In genomic region chr11:32118844-32119629, GRCm38 (mm10) we compare ENCODE assay signal across 9 mouse cellular contexts.
DNase-seq lines count a peak whose midpoint lies in the region; ATAC-seq and TF ChIP-seq lines count a peak whose summit lies in the region.
"Had no signal": no experiment of that assay in that cellular context is flagged by ENCODE, and none has a peak within 500 bp of the region (broad histone marks: within the 10 kb centered on the region; RNA-seq: fewer than 3 reads in every experiment).

No protein-coding gene starts in this region.

- H3K9ac ChIP-seq in embryonic facial prominence, embryonic 11.5 days (replicated peaks; ENCODE audit: low read length), result no peak overlapping the region
- no peak overlapping the region for H3K9ac ChIP-seq in kidney, embryonic 14.5 days (ENCODE audit: low read depth, low read length)

- H3K4me3 ChIP-seq in embryonic facial prominence, embryonic 11.5 days (ENCODE audit: low read depth, low read length), result no peak overlapping the region
- no peak overlapping the region for H3K4me3 ChIP-seq in kidney, embryonic 14.5 days (ENCODE audit: low read length)

- no peak overlapping the region for H3K27ac ChIP-seq in embryonic facial prominence, embryonic 11.5 days (replicated peaks; ENCODE audit: low read depth, low read length)
- no peak overlapping the region for H3K27ac ChIP-seq in kidney, embryonic 14.5 days (ENCODE audit: low read depth, low read length)

- TF ChIP-seq POLR2A in brain, embryonic 14.5 days (IDR thresholded peaks at IDR 0.05; ENCODE audit: borderline replicate concordance, extremely low read depth, insufficient read depth, insufficient read length, poor library complexity, severe bottlenecking), result no peak

- H3K4me2 ChIP-seq in embryonic facial prominence, embryonic 11.5 days (ENCODE audit: low read depth, low read length), result no peak overlapping the region
- no peak overlapping the region for H3K4me2 ChIP-seq in kidney, embryonic 14.5 days (replicated peaks; ENCODE audit: low read depth, low read length)

- H3K27me3 ChIP-seq in embryonic facial prominence, embryonic 11.5 days (ENCODE audit: control insufficient read depth, insufficient read depth, low read length), result no peaks in the 10 kb centered on the region
- no peaks in the 10 kb centered on the region for H3K27me3 ChIP-seq in kidney, embryonic 14.5 days (ENCODE audit: control insufficient read depth, insufficient read depth, low read length)

- no peaks in the 10 kb centered on the region for H3K4me1 ChIP-seq in embryonic facial prominence, embryonic 11.5 days (ENCODE audit: control insufficient read depth, insufficient read depth, low read length)
- 0 out of 2 replicates have a peak, but pooled peaks cover 4% of the 10 kb centered on the region for H3K4me1 ChIP-seq in kidney, embryonic 14.5 days (ENCODE audit: control insufficient read depth, insufficient read depth, low read length)

- no peaks in the 10 kb centered on the region; the same call in 1 of the 2 replicates for H3K9me3 ChIP-seq in embryonic facial prominence, embryonic 11.5 days (replicated peaks; ENCODE audit: control insufficient read depth, low read length)
- no peaks in the 10 kb centered on the region; the same call in 1 of the 2 replicates for H3K9me3 ChIP-seq in kidney, embryonic 14.5 days (ENCODE audit: control insufficient read depth, low read length)

- TF ChIP-seq CTCF in brain, embryonic 14.5 days (IDR thresholded peaks at IDR 0.05; ENCODE audit: borderline replicate concordance, extremely low read depth, insufficient read depth, insufficient read length), result peak; percentile 12; the same call in 1 of the 2 replicates

- 32% methylated on average over 14 of the region's 14 CpGs for WGBS in embryonic facial prominence, embryonic 11.5 days
- 22% methylated on average over 14 of the region's 14 CpGs for WGBS in kidney, embryonic 14.5 days

- peak; percentile 81 for DNase-seq in brain, embryonic 14.5 days (ENCODE audit: low read depth)
- DNase-seq in embryonic facial prominence, embryonic 11.5 days (ENCODE audit: low spot score), result peak; percentile 31
- peak; percentile 55 for DNase-seq in neural tube, embryonic 10.5 days (ENCODE audit: extremely low spot score, low spot score)
- DNase-seq in gastrocnemius, postnatal 10 days, result no peak
- DNase-seq in urinary bladder, adult 2 months (ENCODE audit: low spot score), result no peak
- DNase-seq: cerebellum, adult 18-20 months had no signal

- ATAC-seq in embryonic facial prominence, embryonic 11.5 days (replicated peaks; ENCODE audit: insufficient number of reproducible peaks, low FRiP score, low TSS enrichment, low read depth), result 0 out of 2 replicates have a peak, but pooled peaks have one; percentile 73
- peak; percentile 57; the same call in 1 of the 2 replicates for ATAC-seq in kidney, embryonic 14.5 days (ENCODE audit: low FRiP score, low TSS enrichment)
- ATAC-seq in inflammation-experienced regulatory T-cells, adult 6 months, result no peak
- ATAC-seq: Patski had no signal

- no peaks in the 10 kb centered on the region for H3K36me3 ChIP-seq in embryonic facial prominence, embryonic 11.5 days (replicated peaks; ENCODE audit: control insufficient read depth, insufficient read depth, low read depth, low read length)
- H3K36me3 ChIP-seq in kidney, embryonic 14.5 days (ENCODE audit: control insufficient read depth, insufficient read depth, low read length), result no peaks in the 10 kb centered on the region

Comparison
In these comparisons a context has a peak if more than half of its experiments do, and no peak if none do; other contexts are left out.
1. DNase-seq: peak in brain, embryonic 14.5 days (single experiment), embryonic facial prominence, embryonic 11.5 days (single experiment) and neural tube, embryonic 10.5 days (single experiment); none in gastrocnemius, postnatal 10 days (single experiment) and urinary bladder, adult 2 months (single experiment).